In the genomic region with DNA sequence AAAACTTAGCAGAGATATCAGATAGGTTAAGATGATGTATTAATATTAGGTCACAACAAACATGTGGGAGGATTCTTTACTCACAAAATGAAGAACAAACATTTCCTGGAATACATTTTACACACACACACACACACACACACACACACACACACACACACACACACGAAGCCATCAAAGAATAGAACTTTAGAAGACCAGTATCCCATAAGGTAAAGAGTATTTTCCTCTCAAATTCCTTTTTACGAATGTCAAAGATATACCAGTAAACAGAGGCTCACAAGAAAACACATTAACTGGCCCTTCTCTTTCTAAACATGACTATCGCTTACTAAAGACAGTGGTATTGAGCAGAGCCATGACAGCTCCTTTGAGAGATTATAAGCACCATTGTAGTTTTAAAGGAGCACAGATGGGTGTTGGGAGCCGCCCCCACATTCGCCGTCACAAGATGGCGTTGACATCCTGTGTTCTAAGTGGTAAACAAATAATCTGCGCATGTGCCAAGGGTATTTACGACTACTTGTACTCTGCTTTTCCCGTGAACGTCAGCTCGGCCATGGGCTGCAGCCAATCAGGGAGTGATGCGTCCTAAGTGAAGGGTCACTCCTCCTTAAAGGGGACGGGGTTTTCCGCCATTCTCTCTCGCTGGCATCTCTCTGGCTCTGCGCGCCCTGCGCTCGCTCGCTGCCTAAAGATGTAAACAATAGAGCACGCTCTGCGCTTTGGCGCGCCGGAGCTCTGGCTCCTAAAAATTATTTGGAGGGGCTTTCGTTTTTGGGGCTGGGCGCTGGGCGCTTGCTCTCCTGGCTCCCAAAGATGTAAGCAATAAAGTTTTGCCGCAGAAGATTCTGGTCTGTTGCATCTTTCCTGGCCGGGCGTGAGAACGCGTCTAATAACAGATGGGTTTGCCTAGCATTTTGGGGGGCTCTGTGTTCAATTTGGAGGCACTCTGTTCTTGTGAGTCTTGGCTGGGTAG, we compare ENCODE assay signal across 8 mouse cellular contexts.
DNase-seq lines count a peak whose midpoint lies in the region; ATAC-seq and TF ChIP-seq lines count a peak whose summit lies in the region.
"Not testable (repeated sequence)": the region's sequence is repeated elsewhere in the genome, so short reads cannot be mapped to it uniquely, and the experiment has no call there.

No protein-coding gene starts in this region.

- H3K9me3 ChIP-seq in embryonic facial prominence, embryonic 14.5 days (ENCODE audit: control insufficient read depth, low read length); heart, embryonic 11.5 days (replicated peaks; ENCODE audit: control insufficient read depth, low read length); intestine, embryonic 16.5 days (ENCODE audit: control insufficient read depth, low read length); lung, embryonic 15.5 days; neural tube, embryonic 13.5 days: not testable (repeated sequence)

- H3K9ac ChIP-seq in embryonic facial prominence, embryonic 14.5 days (ENCODE audit: low read depth, low read length): peak overlapping the region; percentile 63
- H3K9ac ChIP-seq in heart, embryonic 11.5 days (ENCODE audit: low read depth, low read length): peak overlapping the region; percentile 59
- H3K9ac ChIP-seq in intestine, embryonic 16.5 days (ENCODE audit: low read depth, low read length): peak overlapping the region; percentile 49; the same call in 1 of the 2 replicates
- H3K9ac ChIP-seq in lung, embryonic 15.5 days: peak overlapping the region; percentile 22; the same call in 1 of the 2 replicates
- peak overlapping the region; percentile 61 for H3K9ac ChIP-seq in neural tube, embryonic 13.5 days

- H3K4me3 ChIP-seq in embryonic facial prominence, embryonic 14.5 days (ENCODE audit: low read depth, low read length): peak overlapping the region; percentile 43
- H3K4me3 ChIP-seq in heart, embryonic 11.5 days (ENCODE audit: low read depth, low read length): peak overlapping the region; percentile 39
- H3K4me3 ChIP-seq in intestine, embryonic 16.5 days (ENCODE audit: low read length): peak overlapping the region; percentile 41
- peak overlapping the region; percentile 43 for H3K4me3 ChIP-seq in lung, embryonic 15.5 days
- H3K4me3 ChIP-seq in neural tube, embryonic 13.5 days: peak overlapping the region; percentile 38

- ATAC-seq in embryonic facial prominence, embryonic 14.5 days (ENCODE audit: low read depth): peak; percentile 75; the same call in 1 of the 2 replicates
- ATAC-seq in heart, embryonic 11.5 days (replicated peaks; ENCODE audit: insufficient number of reproducible peaks, low FRiP score, low TSS enrichment); lung, embryonic 15.5 days (ENCODE audit: borderline replicate concordance, extremely low read depth, low FRiP score, low TSS enrichment): not testable (repeated sequence)
- ATAC-seq in intestine, embryonic 16.5 days: peak; percentile 50; the same call in 1 of the 2 replicates
- ATAC-seq in neural tube, embryonic 13.5 days (ENCODE audit: low read depth): peak; percentile 78

- not testable (repeated sequence) for TF ChIP-seq POLR2A in brain, embryonic 14.5 days (IDR thresholded peaks at IDR 0.05; ENCODE audit: borderline replicate concordance, extremely low read depth, insufficient read depth, insufficient read length, poor library complexity, severe bottlenecking)

- TF ChIP-seq CTCF in brain, embryonic 14.5 days (IDR thresholded peaks at IDR 0.05; ENCODE audit: borderline replicate concordance, extremely low read depth, insufficient read depth, insufficient read length): not testable (repeated sequence)

- WGBS in embryonic facial prominence, embryonic 14.5 days: 56% methylated on average over 24 of the region's 34 CpGs
- 49% methylated on average over 21 of the region's 34 CpGs for WGBS in heart, embryonic 11.5 days (ENCODE audit: insufficient replicate concordance)
- WGBS in intestine, embryonic 16.5 days: 37% methylated on average over 21 of the region's 34 CpGs
- 42% methylated on average over 23 of the region's 34 CpGs for WGBS in lung, embryonic 15.5 days
- WGBS in neural tube, embryonic 13.5 days: 55% methylated on average over 27 of the region's 34 CpGs

- H3K4me1 ChIP-seq in embryonic facial prominence, embryonic 14.5 days (ENCODE audit: control insufficient read depth, insufficient read depth, low read length); heart, embryonic 11.5 days (ENCODE audit: control insufficient read depth, insufficient read depth, low read length); intestine, embryonic 16.5 days (ENCODE audit: control insufficient read depth, insufficient read depth, low read length); lung, embryonic 15.5 days; neural tube, embryonic 13.5 days (replicated peaks): not testable (repeated sequence)

- H3K27me3 ChIP-seq in embryonic facial prominence, embryonic 14.5 days (replicated peaks; ENCODE audit: control insufficient read depth, insufficient read depth, low read length); heart, embryonic 11.5 days (ENCODE audit: control insufficient read depth, insufficient read depth, low read length); intestine, embryonic 16.5 days (replicated peaks; ENCODE audit: control insufficient read depth, insufficient read depth, low read length); lung, embryonic 15.5 days; neural tube, embryonic 13.5 days: not testable (repeated sequence)

- peak overlapping the region; percentile 40; the same call in 1 of the 2 replicates for H3K27ac ChIP-seq in embryonic facial prominence, embryonic 14.5 days (replicated peaks; ENCODE audit: low read depth, low read length)
- not testable (repeated sequence) for H3K27ac ChIP-seq in heart, embryonic 11.5 days (ENCODE audit: low read depth, low read length); intestine, embryonic 16.5 days (ENCODE audit: low read length)
- H3K27ac ChIP-seq in lung, embryonic 15.5 days: 0 out of 2 replicates have a peak overlapping the region, but pooled peaks have one; percentile 1
- peak overlapping the region; percentile 62; the same call in 1 of the 2 replicates for H3K27ac ChIP-seq in neural tube, embryonic 13.5 days (replicated peaks)

- DNase-seq in brain, embryonic 14.5 days (ENCODE audit: low read depth): peak; percentile 73
- DNase-seq in embryonic facial prominence, embryonic 14.5 days (ENCODE audit: low spot score): not testable (repeated sequence)
- peak; percentile 29 for DNase-seq in left cerebral cortex, adult 11 months (ENCODE audit: low spot score)
- DNase-seq in thymus, postnatal 0 days (ENCODE audit: low spot score): peak; percentile 44

- H3K36me3 ChIP-seq in embryonic facial prominence, embryonic 14.5 days (ENCODE audit: control insufficient read depth, insufficient read depth, low read length); heart, embryonic 11.5 days (ENCODE audit: control insufficient read depth, insufficient read depth, low read length); intestine, embryonic 16.5 days (ENCODE audit: control insufficient read depth, insufficient read depth, low read length); lung, embryonic 15.5 days; neural tube, embryonic 13.5 days: not testable (repeated sequence)

- peak overlapping the region; percentile 53 for H3K4me2 ChIP-seq in embryonic facial prominence, embryonic 14.5 days (ENCODE audit: low read depth, low read length)
- H3K4me2 ChIP-seq in heart, embryonic 11.5 days: peak overlapping the region; percentile 61
- H3K4me2 ChIP-seq in intestine, embryonic 16.5 days (ENCODE audit: low read depth, low read length): peak overlapping the region; percentile 42
- peak overlapping the region; percentile 45 for H3K4me2 ChIP-seq in lung, embryonic 15.5 days
- H3K4me2 ChIP-seq in neural tube, embryonic 13.5 days: peak overlapping the region; percentile 58
